Mouse (Mus musculus): ENCODE data around the gene Wfdc1. TPM values are rescaled to one million over a fixed set of nuclear protein-coding genes. Genes with fewer than 3 reads are reported as not detected.
A peak's percentile ranks its signal among the peaks of the same experiment; 100 is the strongest.

Gene Wfdc1
- 2.0 and 2.6 TPM in 2 replicates for polyA plus RNA-seq (2015; fragmentation: Nextera tagmentation; extraction: Ambion mirVana)

DNA sequence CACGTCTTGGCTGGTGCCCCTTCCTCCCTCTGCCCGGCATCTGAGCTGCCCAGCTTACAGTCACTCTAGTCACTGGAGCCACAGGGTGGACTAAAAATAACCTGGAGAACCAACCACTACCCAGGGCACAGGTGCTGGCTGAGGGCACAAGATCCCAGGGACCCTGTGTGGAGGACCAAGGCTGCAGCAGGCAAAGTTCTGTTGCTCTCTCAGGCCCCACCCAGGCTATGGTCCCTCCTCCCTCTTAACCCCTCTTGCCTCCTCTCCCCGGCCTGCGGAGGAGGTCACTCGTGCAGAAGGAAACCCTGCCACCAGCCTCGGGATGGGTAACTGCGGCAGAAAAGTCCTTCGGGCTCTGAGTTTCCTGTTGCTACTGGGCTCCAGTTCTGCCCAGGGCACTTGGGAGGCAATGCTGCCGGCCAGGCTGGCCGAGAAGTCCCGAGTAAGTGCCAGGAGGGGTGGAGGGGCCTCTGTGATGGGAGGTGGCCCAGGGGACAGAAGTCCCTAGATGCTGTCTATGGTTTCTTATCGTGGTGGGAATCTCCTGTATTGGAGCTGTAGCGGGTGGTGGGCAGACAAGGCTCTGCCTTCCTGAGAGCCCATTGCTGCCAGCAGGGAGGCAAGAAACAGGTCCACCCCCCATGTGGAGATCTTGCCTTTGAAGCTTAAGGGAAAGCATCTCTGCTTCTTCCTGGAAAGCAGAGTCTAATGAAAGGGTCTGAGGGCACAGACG lies at the start of gene Wfdc1:
Gene Wfdc1 (plus strand): TSS at position 147 of the 733 bp plus-strand sequence.
- Histone ChIP-seq H3K9ac (no peak within 1 kb of the TSS), H3K4me3 (replicated peaks) (no peak within 1 kb of the TSS), H3K9me3 (replicated peaks) (no peaks in the 10 kb centered on the region), H3K36me3 (no peaks in the 10 kb centered on the region), H3K27me3 (peaks cover 5% of the 10 kb centered on the region), H3K27ac (replicated peaks) (no peak within 1 kb of the TSS), H3K4me2 (replicated peaks) (peak within 1 kb of the TSS; percentile 11; the same call in 1 of the 2 replicates), H3K4me1 (peaks cover 23% of the 10 kb centered on the region)
- 18% methylated on average over 14 of the region's 14 CpGs for WGBS
- ATAC-seq (ENCODE audit: insufficient number of reproducible peaks, low FRiP score, low TSS enrichment, low read depth), result no peak

DNA sequence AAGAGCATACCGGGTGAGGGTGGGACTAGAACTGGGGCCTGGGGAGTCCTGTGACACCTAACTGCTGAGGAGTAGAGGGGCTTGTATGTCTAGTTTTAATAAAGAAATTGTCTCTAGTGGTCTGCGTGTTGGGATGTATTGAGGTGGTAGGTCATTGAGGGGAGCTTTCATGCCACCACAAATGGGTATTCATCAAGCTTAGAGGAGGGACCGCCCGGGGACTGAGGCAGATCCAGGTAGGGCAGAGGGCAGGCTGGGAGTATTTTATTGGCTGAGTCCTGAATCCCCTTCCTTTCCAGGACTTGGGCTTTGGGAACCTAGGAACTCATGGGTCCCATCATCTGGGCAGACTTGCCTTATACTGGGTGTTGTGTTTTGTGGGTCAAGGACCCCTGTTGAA lies 49.4 kb upstream of the Wfdc1 start:
- Histone ChIP-seq H3K4me3 (replicated peaks) (no peak overlapping the region), H3K4me2 (replicated peaks) (no peak overlapping the region), H3K27me3 (peaks cover 5% of the 10 kb centered on the region; the same call in 1 of the 2 replicates), H3K27ac (replicated peaks) (no peak overlapping the region), H3K36me3 (no peaks in the 10 kb centered on the region), H3K9me3 (replicated peaks) (no peaks in the 10 kb centered on the region), H3K9ac (no peak overlapping the region), H3K4me1 (no peaks in the 10 kb centered on the region)
- no peak for ATAC-seq (ENCODE audit: insufficient number of reproducible peaks, low FRiP score, low TSS enrichment, low read depth)
- 89% methylated on average over 4 of the region's 4 CpGs for whole genome bisulfite sequencing

DNA sequence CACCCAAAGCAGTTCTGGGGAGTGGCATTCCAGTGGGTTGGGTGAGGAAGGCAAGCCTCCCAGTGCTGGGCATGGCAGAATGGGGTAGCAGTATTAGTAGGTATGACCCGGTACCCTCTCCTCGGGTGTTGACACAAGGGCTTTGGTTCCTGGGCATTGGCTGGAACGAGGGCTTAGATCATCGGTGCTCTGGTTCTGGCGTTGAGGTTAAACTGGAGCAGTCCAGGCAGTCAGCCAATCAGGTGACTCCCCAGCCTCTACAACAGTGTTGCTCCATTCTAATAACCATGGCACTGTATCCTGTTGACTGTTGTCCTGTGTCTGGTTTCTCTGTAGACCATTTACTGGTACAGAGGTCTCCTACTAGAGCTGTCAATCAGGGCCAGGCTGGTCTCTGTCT lies 48.6 kb upstream of the Wfdc1 start:
- Histone ChIP-seq H3K4me1 (no peaks in the 10 kb centered on the region), H3K4me3 (replicated peaks) (no peak overlapping the region), H3K9me3 (replicated peaks) (no peaks in the 10 kb centered on the region), H3K27ac (replicated peaks) (no peak overlapping the region), H3K36me3 (no peaks in the 10 kb centered on the region), H3K9ac (no peak overlapping the region), H3K4me2 (replicated peaks) (no peak overlapping the region), H3K27me3 (peaks cover 5% of the 10 kb centered on the region; the same call in 1 of the 2 replicates)
- 87% methylated on average over 5 of the region's 5 CpGs for WGBS
- ATAC-seq (ENCODE audit: insufficient number of reproducible peaks, low FRiP score, low TSS enrichment, low read depth), result no peak

DNA sequence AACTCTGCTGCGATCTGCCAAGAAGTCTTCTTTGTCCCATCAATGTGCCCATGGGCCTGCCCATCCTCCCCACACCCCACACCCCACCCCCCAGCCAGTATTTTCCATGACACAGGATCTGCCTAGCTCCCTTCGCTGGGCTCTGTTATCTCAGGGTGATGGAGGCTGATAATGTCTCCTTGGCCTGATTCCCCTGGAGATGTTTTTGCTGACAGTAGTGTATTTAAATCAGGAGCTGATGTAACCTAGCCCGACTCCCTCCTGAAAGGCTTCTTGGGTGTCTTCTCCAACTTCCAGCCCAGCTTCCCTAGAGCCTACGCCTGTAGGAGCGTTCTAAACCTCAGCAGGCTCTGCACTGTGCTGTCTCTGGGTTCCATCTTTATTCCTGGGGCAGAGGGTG lies 47.3 kb upstream of the Wfdc1 start:
- Histone ChIP-seq H3K36me3 (no peaks in the 10 kb centered on the region), H3K4me3 (replicated peaks) (no peak overlapping the region), H3K9ac (no peak overlapping the region), H3K4me2 (replicated peaks) (no peak overlapping the region), H3K27ac (replicated peaks) (no peak overlapping the region), H3K9me3 (replicated peaks) (no peaks in the 10 kb centered on the region), H3K27me3 (peaks cover 5% of the 10 kb centered on the region; the same call in 1 of the 2 replicates), H3K4me1 (no peaks in the 10 kb centered on the region)
- 69% methylated on average over 5 of the region's 5 CpGs for WGBS
- no peak for ATAC-seq (ENCODE audit: insufficient number of reproducible peaks, low FRiP score, low TSS enrichment, low read depth)

DNA sequence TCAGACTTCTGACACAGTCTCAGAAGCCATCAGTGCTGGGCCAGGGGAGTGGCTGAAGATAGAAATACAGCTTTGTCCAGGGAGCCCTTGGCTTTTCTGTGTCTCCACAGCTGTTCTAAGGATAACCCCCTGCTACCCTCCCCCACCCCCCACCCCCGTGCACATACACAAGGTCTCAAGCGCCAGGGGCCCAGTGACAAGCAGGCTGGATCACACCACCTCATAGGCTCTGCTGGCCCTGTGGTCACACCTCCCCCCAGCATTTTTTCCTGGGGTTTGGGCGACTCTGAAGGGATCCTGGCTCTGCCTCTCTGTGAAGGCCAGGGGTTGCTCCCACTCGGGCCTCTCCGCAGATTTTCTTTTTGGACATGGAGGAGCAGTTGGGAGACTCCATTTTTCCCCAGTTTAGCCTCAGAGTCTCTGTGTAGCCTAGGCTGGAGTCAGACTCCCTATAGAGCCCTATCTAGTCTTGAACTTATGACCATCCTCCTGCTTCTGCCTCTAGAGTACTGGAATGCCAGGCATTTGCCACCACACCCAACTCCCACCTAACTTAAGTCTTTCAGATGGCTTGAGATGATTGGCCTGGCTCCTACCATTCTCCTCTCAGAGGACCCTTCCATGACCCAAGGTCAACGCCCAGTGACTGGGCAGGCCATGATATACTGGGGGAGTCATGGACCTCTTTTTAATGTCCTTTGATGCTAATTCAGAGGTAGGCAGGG lies 45.9 kb upstream of the Wfdc1 start:
- Histone ChIP-seq H3K4me2 (replicated peaks) (no peak overlapping the region), H3K27me3 (no peaks in the 10 kb centered on the region), H3K9me3 (replicated peaks) (no peaks in the 10 kb centered on the region), H3K4me1 (no peaks in the 10 kb centered on the region), H3K36me3 (no peaks in the 10 kb centered on the region), H3K4me3 (replicated peaks) (no peak overlapping the region), H3K27ac (replicated peaks) (no peak overlapping the region), H3K9ac (no peak overlapping the region)
- 58% methylated on average over 6 of the region's 6 CpGs for WGBS
- ATAC-seq (ENCODE audit: insufficient number of reproducible peaks, low FRiP score, low TSS enrichment, low read depth), result no peak

DNA sequence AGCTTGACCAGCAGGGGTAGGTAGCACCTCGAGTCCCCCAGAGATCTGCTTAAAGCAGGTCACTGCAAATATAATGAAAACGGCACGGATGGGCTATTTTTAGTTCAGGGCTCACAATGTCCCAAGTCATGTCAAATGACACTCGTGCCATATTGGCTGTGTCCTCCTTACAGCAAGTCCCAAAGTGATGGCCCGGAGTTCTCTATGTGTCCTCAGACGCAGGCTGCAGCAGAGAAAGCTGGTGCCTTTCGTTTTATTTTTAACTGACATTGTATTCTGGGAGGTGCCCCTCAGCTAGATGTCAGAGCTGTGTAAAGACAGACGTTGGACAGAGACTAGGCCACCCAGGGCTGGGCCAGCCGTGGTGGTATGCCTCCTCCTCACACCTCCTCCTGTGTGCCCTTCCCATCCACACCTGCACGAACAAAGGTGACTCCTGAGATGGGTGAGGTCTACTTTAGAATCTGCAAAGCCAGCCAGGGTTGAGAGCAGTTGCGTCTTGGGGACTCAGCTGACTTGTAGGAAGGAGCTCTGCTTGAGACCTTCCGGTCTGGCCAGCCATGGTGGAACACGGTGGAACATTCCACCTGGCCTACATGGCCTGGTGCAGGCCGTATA lies 45.2 kb upstream of the Wfdc1 start:
- no peak for ATAC-seq (ENCODE audit: insufficient number of reproducible peaks, low FRiP score, low TSS enrichment, low read depth)
- no peaks in the 10 kb centered on the region for H3K9me3 ChIP-seq (replicated peaks)
- 81% methylated on average over 14 of the region's 14 CpGs for WGBS
- no peaks in the 10 kb centered on the region for H3K36me3 ChIP-seq
- no peak overlapping the region for H3K9ac ChIP-seq
- H3K27ac ChIP-seq (replicated peaks), result no peak overlapping the region
- no peaks in the 10 kb centered on the region for H3K4me1 ChIP-seq
- H3K4me2 ChIP-seq (replicated peaks), result no peak overlapping the region
- H3K27me3 ChIP-seq, result no peaks in the 10 kb centered on the region
- no peak overlapping the region for H3K4me3 ChIP-seq (replicated peaks)

DNA sequence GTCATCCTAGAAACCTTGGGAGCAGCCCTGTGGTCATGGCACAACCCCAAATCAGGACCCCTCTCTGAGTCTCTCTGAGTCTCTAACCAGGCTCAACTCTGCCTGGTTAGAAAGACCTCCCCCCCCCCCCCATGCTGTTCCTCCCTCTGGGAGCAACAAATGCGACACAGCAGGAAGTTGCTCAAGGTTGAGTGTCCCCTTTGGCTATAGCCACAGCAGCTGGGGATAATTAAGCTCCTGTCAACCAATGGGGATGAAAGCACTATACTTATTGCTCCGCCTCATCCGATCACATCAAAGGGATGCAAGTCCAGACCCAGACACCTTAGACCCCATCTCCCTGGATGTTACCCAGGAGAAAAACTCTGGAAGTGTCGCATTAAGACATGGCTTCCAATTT lies 43.6 kb upstream of the Wfdc1 start:
- no peak overlapping the region for H3K9ac ChIP-seq
- no peaks in the 10 kb centered on the region for H3K27me3 ChIP-seq
- 0 out of 2 replicates have a peak, but pooled peaks cover under 1% of the 10 kb centered on the region for H3K4me1 ChIP-seq
- H3K36me3 ChIP-seq, result no peaks in the 10 kb centered on the region
- no peaks in the 10 kb centered on the region for H3K9me3 ChIP-seq (replicated peaks)
- 27% methylated on average over 4 of the region's 4 CpGs for WGBS
- no peak overlapping the region for H3K27ac ChIP-seq (replicated peaks)
- H3K4me3 ChIP-seq (replicated peaks), result no peak overlapping the region
- no peak for ATAC-seq (ENCODE audit: insufficient number of reproducible peaks, low FRiP score, low TSS enrichment, low read depth)
- H3K4me2 ChIP-seq (replicated peaks), result no peak overlapping the region

DNA sequence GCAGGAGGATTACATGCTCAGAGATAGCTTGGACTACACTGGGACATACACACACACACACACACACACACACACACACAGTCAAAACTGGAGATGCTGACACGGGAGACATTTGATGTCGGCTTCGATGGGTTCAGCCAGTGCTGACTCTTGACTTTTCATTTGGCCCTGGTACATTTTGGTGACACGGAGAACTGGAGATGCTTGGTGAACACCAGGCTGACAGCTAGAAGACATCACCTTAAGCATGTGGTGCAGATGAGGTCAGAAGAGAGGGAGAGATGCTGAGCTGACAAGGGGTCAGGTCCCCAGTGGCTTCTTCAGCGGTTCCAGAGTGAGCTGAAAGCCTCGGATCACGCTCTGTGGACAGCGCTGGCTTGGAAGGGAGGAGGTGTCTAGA lies 43.1 kb upstream of the Wfdc1 start:
- H3K36me3 ChIP-seq, result no peaks in the 10 kb centered on the region
- no peak overlapping the region for H3K27ac ChIP-seq (replicated peaks)
- no peak for ATAC-seq (ENCODE audit: insufficient number of reproducible peaks, low FRiP score, low TSS enrichment, low read depth)
- H3K4me3 ChIP-seq (replicated peaks), result no peak overlapping the region
- H3K4me2 ChIP-seq (replicated peaks), result no peak overlapping the region
- no peaks in the 10 kb centered on the region for H3K27me3 ChIP-seq
- H3K4me1 ChIP-seq, result 0 out of 2 replicates have a peak, but pooled peaks cover 5% of the 10 kb centered on the region
- 82% methylated on average over 8 of the region's 8 CpGs for WGBS
- no peaks in the 10 kb centered on the region for H3K9me3 ChIP-seq (replicated peaks)
- H3K9ac ChIP-seq, result no peak overlapping the region

DNA sequence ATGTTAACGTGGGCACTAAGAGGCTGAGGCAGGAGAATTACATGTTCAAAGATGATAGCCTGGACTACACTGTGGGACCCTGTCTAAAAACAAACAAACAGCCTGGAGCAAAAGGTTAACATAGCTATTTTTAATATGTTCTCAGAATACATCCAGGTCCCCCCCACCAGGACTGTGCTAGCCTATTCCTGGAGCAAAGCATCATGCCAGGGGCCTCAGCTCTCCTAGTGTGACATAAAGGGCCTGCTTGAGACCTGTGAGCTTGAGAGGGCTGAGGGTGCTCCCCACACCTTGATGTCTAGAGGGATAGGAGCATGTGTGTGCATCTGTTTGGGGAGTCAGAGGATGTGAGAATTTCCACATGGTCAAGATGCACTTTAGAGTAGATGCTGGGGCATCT lies 42.4 kb upstream of the Wfdc1 start:
- Histone ChIP-seq H3K36me3 (no peaks in the 10 kb centered on the region), H3K27me3 (no peaks in the 10 kb centered on the region), H3K4me2 (replicated peaks) (no peak overlapping the region), H3K9ac (no peak overlapping the region), H3K4me1 (0 out of 2 replicates have a peak, but pooled peaks cover 5% of the 10 kb centered on the region), H3K27ac (replicated peaks) (no peak overlapping the region), H3K4me3 (replicated peaks) (no peak overlapping the region), H3K9me3 (replicated peaks) (no peaks in the 10 kb centered on the region)
- no peak for ATAC-seq (ENCODE audit: insufficient number of reproducible peaks, low FRiP score, low TSS enrichment, low read depth)
- WGBS, result 75% methylated on average over 1 of the region's 1 CpGs

DNA sequence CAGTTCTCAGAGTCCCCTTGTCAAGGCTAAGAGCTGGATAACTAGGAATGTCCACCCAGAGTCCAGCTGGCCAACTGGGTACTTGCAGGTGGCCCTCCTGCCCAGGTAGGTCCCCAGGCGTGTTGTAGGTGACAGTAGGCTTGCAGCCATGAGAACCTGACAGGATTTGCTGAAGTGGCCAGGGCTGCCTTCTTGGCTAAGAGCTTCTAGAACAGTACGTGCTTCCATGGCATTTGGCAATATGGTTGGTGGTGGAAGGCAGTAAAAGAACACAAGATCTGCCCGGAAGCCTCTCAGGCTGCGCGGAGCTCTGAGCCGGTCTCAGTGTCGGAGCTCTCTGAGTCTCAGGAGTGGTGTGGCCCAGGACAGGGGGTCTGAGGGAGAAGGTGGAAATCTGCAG lies 41.2 kb upstream of the Wfdc1 start:
- H3K27ac ChIP-seq (replicated peaks), result no peak overlapping the region
- no peak overlapping the region for H3K9ac ChIP-seq
- no peak overlapping the region for H3K4me2 ChIP-seq (replicated peaks)
- no peaks in the 10 kb centered on the region for H3K27me3 ChIP-seq
- no peak overlapping the region for H3K4me3 ChIP-seq (replicated peaks)
- 88% methylated on average over 7 of the region's 7 CpGs for WGBS
- no peaks in the 10 kb centered on the region for H3K9me3 ChIP-seq (replicated peaks)
- H3K4me1 ChIP-seq, result 0 out of 2 replicates have a peak, but pooled peaks cover 5% of the 10 kb centered on the region
- no peaks in the 10 kb centered on the region for H3K36me3 ChIP-seq
- ATAC-seq (ENCODE audit: insufficient number of reproducible peaks, low FRiP score, low TSS enrichment, low read depth), result no peak

DNA sequence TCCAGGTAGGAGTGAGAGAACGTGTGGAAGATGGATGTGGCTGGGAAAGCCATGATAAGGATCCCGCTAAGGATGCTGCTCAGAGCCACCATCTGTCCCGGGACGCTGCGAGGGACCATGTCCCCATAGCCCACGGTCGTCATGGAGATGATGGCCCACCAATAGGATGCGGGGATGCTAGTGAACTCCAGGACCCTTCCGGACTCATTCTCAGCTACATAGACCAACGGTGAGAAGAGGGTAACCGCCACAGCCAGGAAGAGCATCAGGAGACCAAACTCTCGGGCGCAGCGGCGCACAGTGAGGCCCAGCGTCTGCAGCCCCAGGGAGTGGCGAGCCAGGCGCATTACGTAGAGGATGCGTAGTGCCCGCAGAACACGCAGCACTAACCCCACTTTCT lies 40.4 kb upstream of the Wfdc1 start:
- Histone ChIP-seq H3K4me1 (0 out of 2 replicates have a peak, but pooled peaks cover 5% of the 10 kb centered on the region), H3K27ac (replicated peaks) (no peak overlapping the region), H3K27me3 (no peaks in the 10 kb centered on the region), H3K4me2 (replicated peaks) (no peak overlapping the region), H3K9me3 (replicated peaks) (no peaks in the 10 kb centered on the region), H3K4me3 (replicated peaks) (no peak overlapping the region), H3K9ac (no peak overlapping the region), H3K36me3 (no peaks in the 10 kb centered on the region)
- no peak for ATAC-seq (ENCODE audit: insufficient number of reproducible peaks, low FRiP score, low TSS enrichment, low read depth)
- WGBS, result 86% methylated on average over 22 of the region's 22 CpGs
